Mouse (Mus musculus) Muller cell, postnatal 12 days (primary cell): Measurements from ENCODE around the gene Elof1.
"Not testable (repeated sequence)": the region's sequence is repeated elsewhere in the genome, so short reads cannot be mapped to it uniquely, and the experiment has no call there.

Experiments used
- DNase-seq: peaks from one replicate; pipeline ENCODE4 v3.0.0-alpha.2; 2015; ENCODE audit errors: inconsistent ontology term

Gene Elof1

GRCm38 (mm10) chr9:22116740-22117426 lies at the start of gene Elof1:
Elof1 (minus strand) TSS chr9:22117172.
- peak; percentile 89 for DNase-seq

- DNase-seq, result no peak
Measured at GRCm38 (mm10) chr9:22166686-22167085, 49.7 kb upstream of the Elof1 start.

- DNase-seq, result no peak
Measured at GRCm38 (mm10) chr9:22165964-22166363, 49.0 kb upstream of the Elof1 start.

DNA sequence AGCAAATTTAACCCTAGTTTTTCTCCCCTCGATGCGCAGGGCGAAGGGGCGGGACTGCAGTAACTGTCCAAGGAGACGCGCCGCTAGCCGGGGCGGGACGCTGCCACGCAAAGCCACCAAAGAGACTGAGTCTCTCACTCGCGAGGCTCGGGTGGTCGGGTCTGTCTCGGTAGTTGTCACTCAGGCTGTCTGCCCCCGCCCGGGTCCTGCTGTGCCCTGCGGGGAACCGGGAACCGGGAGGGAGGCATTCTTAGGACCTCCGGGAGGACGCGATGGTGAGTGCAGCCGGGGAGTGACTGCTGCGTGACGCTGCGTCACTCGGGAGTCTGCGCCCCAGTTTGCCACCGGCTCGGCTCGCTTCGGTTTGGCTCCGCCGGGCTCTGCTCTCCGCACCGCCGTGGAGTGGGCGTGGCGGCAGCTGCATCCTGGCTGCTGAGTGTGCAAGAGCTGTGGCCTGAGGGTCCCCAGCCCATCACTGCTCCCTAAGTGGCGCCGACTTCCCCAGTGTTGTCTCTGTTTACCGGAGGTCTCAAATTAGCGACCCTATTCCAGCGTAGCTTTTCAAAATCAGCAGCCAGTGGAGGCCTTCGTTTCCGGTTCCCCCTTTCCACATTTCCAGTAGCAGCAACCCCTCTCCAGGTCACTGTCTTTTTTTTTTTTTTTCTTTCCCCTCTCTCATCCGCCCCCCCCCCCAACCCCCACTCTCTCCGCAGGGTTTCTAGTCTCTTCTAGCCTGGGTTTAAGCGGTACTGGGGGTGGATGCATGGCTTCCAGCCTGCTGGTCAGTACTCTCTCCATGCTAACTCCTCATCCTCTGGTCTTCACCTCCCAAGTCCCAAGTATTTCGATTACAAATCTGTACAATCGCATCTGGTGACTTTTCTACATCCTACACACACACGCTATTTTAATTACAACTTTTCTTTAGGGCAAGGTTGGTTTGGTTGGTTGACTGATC lies 48.0 kb upstream of the Elof1 start:
- DNase-seq, result peak; percentile 72

- DNase-seq, result no peak
Measured at GRCm38 (mm10) chr9:22162912-22163311, 45.9 kb upstream of the Elof1 start.

- no peak for DNase-seq
Measured at GRCm38 (mm10) chr9:22162305-22162704, 45.3 kb upstream of the Elof1 start.

GRCm38 (mm10) chr9:22161299-22161698 lies 44.3 kb upstream of the Elof1 start:
- no peak for DNase-seq

DNA sequence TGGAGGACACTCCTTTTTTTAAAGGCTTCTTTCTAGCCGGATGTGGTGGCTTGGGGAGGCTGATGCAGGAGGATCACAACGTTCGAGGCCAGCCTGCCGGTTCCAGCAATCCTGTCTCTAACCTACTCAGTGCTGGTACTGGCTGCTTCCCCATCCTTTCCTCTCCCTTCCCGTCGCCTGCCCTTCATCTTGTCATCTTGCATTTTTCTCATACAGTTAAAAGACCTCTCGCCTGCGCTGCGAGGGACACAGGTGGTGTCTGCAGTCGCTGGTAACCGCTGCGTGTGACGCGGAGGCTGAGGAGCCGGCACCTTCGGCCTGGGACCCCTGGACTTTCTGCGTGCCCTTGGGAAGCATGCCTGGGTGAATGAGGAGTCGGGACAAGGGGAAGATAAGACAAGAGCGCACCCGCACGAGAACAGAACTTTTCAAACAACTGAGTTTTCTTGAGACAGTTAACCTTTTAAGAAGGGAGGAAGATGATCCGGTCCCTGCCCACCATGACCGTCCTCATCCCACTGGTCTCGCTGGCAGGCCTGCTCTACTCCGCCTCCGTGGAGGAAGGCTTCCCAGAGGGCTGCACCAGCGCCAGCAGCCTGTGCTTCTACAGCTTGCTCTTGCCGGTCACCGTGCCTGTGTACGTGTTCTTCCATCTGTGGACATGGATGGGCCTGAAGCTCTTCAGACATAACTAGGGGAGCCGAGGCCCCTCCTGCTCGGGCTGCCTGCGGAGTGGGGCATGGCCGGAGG lies 40.7 kb upstream of the Elof1 start:
- DNase-seq, result no peak

DNA sequence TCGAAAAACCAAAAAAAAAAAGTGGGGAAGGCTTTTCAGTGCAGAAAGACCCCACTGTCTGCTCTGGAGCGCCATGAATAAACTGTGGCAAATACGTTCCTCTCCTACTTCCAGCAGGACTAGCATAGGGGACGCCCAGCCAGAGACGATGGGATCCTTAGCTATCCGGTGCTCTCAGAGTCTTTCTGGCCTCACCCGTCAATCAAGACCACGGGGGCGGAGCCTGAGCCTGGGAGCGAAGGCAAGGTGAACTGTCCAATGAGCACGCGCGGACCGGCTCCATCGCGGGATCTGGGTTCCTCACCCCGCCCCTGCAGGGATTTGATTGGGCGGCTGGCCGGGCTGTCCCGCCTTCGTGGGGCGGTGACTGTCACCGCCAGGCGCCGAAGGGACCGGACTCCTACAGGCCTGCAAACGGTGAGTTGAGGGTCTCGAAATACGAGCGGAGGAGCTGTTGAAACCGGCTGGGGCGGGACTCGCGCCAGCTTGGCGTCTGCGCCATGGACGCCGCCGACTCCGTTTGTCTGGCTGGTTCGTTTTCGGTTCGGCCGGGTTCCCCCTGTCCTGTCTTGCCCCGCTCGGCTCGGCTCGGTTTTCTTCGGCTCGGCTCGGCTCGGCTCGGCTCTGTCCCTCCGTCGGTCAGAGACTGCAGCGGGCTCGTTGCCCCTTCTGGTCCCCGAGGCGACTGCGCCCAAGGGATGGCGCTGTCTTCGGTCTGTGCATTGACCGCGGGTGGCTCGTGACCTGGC lies 39.7 kb upstream of the Elof1 start, which contains the start of gene Pigyl:
TSS of gene Pigyl (plus strand) at position 350 of the 749 bp plus-strand sequence.
- peak; percentile 99 for DNase-seq

DNA sequence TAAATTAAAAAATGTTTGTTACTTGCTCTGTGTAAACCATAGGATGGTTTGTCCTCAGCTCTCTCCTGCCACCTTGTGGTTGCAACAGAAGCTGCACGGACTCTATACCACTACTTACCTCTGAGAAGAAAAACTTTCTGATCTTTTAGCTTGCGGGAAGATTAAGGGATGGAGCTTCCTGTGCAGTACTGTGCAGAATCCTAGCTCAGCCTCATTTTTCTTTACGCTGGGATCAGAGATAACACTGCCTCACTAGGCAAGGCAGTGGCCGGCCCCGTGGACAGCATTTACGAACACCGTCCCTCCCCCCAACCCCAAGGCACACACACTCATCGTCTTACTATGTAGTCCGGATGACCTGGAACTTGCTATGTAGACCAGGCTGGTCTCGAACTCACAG lies 38.6 kb upstream of the Elof1 start:
- peak; percentile 45 for DNase-seq

DNA sequence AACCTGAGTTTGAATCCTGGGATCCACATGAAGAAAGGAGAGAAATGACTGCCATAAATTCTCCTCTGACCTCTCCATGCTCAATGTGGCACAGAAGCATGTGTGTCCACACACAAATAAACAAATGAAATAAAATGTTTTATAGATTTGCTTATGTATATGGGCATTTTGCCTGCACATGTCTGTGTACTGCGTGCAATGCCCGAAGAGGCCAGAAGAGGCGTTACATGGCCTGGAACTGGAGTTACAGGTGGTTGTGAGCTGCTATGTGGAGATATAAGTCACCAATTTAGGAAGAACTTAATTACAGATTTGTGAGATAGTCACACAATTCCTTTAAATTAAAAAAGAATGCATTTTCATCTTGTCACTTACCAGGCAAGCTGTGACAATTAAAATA lies 36.8 kb upstream of the Elof1 start:
- DNase-seq, result no peak

- no peak for DNase-seq
Measured at GRCm38 (mm10) chr9:22150946-22151345, 34.0 kb upstream of the Elof1 start.

DNA sequence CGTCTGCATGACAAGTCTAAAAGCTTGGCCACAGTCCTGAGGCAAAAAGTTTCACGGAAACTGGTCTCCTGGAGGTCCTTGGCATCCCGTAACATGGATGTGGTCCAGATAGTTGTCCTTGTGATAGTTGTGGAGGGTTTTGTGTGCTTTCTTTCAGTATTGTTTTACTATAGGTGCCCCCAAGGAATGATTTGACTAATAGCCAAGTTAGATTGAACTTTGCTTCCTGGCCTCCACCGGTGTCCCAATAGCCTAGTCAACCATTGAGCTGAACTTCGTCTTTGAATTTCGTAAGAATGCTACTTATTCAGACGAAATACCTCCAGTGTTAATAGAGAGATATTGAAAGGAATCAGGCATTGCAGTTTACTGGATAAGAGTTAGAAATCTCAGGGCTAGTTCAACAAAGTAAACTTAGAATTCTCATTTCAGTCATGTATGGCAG lies 33.3 kb upstream of the Elof1 start:
- DNase-seq, result not testable (repeated sequence)

GRCm38 (mm10) chr9:22149426-22150248 lies 32.7 kb upstream of the Elof1 start:
- no peak for DNase-seq

DNA sequence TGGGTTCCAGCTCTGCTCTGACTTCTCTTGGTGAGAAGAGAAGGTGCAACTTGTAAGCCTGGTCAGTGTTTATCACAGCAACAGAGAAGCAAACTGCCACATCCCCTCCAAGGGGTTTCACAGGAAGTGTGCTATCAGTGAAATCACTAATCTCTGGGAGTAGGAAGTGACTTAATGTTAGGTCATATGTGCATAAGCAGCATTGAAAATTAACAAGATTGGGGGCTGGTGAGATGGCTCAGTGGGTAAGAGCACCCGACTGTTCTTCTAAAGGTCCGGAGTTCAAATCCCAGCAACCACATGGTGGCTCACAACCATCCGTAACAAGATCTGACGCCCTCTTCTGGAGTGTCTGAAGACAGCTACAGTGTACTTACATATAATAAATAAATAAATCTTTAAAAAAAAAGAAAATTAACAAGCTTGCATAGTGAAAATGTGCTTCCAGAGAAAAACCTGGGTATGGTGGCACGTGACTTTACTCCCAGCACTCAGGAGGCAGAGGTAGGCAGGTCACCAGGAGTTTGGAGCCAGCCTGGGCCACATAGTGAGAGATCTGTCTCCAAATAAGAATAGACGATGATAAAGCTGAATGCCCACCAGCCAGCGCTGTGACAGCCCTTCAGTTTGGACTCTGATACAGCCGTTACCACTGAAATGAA lies 27.5 kb upstream of the Elof1 start:
- DNase-seq, result no peak

- peak; percentile 68 for DNase-seq
Measured at GRCm38 (mm10) chr9:22143108-22144037, 26.4 kb upstream of the Elof1 start.

DNA sequence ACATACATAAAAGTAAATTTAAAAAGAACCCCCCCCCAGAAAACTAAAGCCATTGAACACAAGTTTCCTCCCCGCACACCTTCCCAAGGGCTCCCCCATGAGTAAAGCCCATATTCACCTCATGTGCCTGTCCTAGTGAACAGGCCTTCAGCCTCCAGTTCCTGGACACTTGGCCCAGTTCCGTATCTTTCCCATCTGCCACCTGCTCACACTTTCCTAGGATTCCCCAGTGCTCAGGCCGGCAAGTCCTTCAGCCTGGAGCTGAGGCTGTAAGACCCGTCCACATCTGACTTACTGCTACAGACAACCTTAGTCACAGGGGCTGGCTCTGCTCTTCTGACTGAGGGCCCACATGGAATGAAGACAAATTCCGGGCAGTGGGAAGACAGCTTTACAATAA lies 22.8 kb upstream of the Elof1 start:
- no peak for DNase-seq

DNA sequence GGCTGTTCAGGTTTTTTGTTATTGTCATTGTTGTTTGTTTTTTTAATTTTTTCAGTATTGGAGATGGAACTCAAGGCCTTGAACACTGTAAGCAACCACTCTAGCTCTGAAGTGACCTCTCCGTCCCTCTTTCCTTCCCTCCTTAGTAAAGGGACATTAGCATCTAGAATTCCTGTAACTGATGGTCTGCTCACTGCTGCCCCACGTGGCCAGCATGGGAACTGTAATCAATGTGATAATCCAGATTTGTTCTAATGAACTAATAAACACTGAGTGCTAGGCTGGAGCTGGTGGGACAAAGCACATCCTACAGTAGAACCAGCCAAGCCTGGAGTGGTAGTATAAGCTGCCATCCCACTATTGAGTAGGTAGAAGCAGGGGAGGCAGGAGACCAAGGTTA lies 21.5 kb upstream of the Elof1 start:
- peak; percentile 11 for DNase-seq
